Mouse (Mus musculus): ENCODE results near the gene Pbx1. TPM values are rescaled to one million over a fixed set of nuclear protein-coding genes. Genes with fewer than 3 reads are reported as not detected.

The Pbx1 gene
- total and polyA plus RNA-seq, 3 experiments = 0.10 TPM; not detected in 2

DNA sequence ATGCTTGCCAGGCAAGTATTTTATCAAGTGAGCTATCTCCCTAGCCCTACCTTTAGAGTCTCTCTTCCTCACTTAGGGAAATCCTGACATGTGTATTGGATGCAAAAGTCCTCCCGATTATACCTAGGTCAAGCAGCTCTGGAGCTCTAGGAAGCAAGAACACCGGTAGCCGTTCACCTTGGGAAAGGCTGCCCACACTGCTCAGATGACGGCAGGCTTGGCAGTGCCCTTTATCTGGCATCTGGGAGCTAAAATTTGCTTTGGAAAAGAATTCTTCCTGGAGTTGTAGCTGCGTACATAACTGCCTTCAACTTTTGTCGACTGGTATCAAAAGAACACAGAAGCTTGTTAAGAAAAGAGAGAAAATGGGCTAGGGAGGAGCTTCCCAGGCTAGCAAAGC, 37.5 kb downstream of the Pbx1 start:
- H3K36me3 ChIP-seq (ENCODE audit: control insufficient read depth in 1 of 2, insufficient read depth in 2 of 2, low read length in 2 of 2) = no peaks in the 10 kb centered on the region
- H3K27ac ChIP-seq (ENCODE audit: control insufficient read depth, low read depth, low read length) = no peak overlapping the region
- TF ChIP-seq USF1 (IDR thresholded peaks at IDR 0.05; ENCODE audit: low read depth, low read length) (no peak), JUND (IDR thresholded peaks at IDR 0.05; ENCODE audit: low read depth, low read length) (no peak), POLR2A (IDR thresholded peaks at IDR 0.05; ENCODE audit: control insufficient read depth in 1 of 2, insufficient read depth in 1 of 2, low read depth in 1 of 2, low read length in 2 of 2, poor library complexity in 1 of 2) (no peak), NRF1 (IDR thresholded peaks at IDR 0.05; ENCODE audit: insufficient read depth, low read depth, low read length, poor library complexity, severe bottlenecking) (no peak), GABPA (IDR thresholded peaks at IDR 0.05; ENCODE audit: low read depth, low read length) (no peak), ZNF384 (IDR thresholded peaks at IDR 0.05; ENCODE audit: low read depth, low read length) (no peak), ELF1 (IDR thresholded peaks at IDR 0.05; ENCODE audit: low read depth, low read length) (no peak), RAD21 (IDR thresholded peaks at IDR 0.05; ENCODE audit: low read depth, low read length) (no peak), MAFK (IDR thresholded peaks at IDR 0.05; ENCODE audit: borderline replicate concordance, low read depth, low read length) (no peak), E2F4 (IDR thresholded peaks at IDR 0.05; ENCODE audit: borderline replicate concordance, low read depth, low read length) (no peak), MAZ (IDR thresholded peaks at IDR 0.05; ENCODE audit: low read depth, low read length) (no peak), MAX (IDR thresholded peaks at IDR 0.05; ENCODE audit: low read length) (no peak), ZKSCAN1 (IDR thresholded peaks at IDR 0.05; ENCODE audit: low read depth, low read length) (no peak)

GRCm38 (mm10) chr1:168393456-168393855, 38.6 kb downstream of the Pbx1 start:
- Histone ChIP-seq H3K36me3 (ENCODE audit: control insufficient read depth in 1 of 2, insufficient read depth in 2 of 2, low read length in 2 of 2) (no peaks in the 10 kb centered on the region), H3K27ac (ENCODE audit: control insufficient read depth, low read depth, low read length) (no peak overlapping the region), H3K4me1 (ENCODE audit: control insufficient read depth in 1 of 2, insufficient read depth in 2 of 2, low read length in 2 of 2) (no peaks in the 10 kb centered on the region), H3K9ac (ENCODE audit: control insufficient read depth, low read depth, low read length, poor library complexity, severe bottlenecking) (no peak overlapping the region), H3K9me3 (replicated peaks; ENCODE audit: insufficient read depth, low read length) (no peaks in the 10 kb centered on the region), H3K79me2 (ENCODE audit: control insufficient read depth, insufficient read depth, low read length, poor library complexity) (no peaks in the 10 kb centered on the region), H3K4me3 (ENCODE audit: control insufficient read depth in 1 of 2, insufficient read depth in 1 of 2, low read depth in 2 of 2, low read length in 2 of 2) (no peak overlapping the region), H3K27me3 (ENCODE audit: control insufficient read depth in 1 of 2, insufficient read depth in 2 of 2, low read length in 2 of 2) (no peaks in the 10 kb centered on the region)
- DNase-seq (ENCODE audit: low read depth, low spot score) = no peak
- TF ChIP-seq POLR2AphosphoS5 (IDR thresholded peaks at IDR 0.05; ENCODE audit: borderline replicate concordance, low read depth, low read length) = no peak

More for the DNA sequence above, 37.5 kb downstream of the Pbx1 start:
- no peaks in the 10 kb centered on the region for H3K4me1 ChIP-seq (ENCODE audit: control insufficient read depth in 1 of 2, insufficient read depth in 2 of 2, low read length in 2 of 2)
- DNase-seq (ENCODE audit: low read depth, low spot score) = no peak
- no peaks in the 10 kb centered on the region for H3K27me3 ChIP-seq (ENCODE audit: control insufficient read depth in 1 of 2, insufficient read depth in 2 of 2, low read length in 2 of 2)
- H3K79me2 ChIP-seq (ENCODE audit: control insufficient read depth, insufficient read depth, low read length, poor library complexity) = no peaks in the 10 kb centered on the region
- H3K9me3 ChIP-seq (replicated peaks; ENCODE audit: insufficient read depth, low read length) = no peaks in the 10 kb centered on the region
- H3K9ac ChIP-seq (ENCODE audit: control insufficient read depth, low read depth, low read length, poor library complexity, severe bottlenecking) = no peak overlapping the region
- H3K4me3 ChIP-seq (ENCODE audit: control insufficient read depth in 1 of 2, insufficient read depth in 1 of 2, low read depth in 2 of 2, low read length in 2 of 2) = no peak overlapping the region

DNA sequence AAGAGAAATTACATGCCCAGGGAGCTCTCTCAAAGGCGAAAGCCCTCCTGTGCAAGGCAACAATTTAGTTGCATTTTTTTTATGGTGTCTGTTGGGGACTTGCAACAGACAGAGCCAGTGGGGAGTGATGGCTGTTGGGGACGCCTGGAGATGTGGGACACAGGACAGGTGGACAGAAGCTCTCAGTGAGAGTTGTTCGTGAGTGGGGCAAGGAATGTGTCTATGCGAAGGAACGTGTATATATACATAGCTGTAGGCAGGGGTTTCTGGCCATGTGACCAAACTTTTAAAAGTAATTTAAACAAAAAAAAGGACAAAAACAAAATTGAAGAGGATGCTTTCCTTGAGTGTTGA, 39.6 kb downstream of the Pbx1 start:
- no peak for TF ChIP-seq SMC3 (IDR thresholded peaks at IDR 0.05; ENCODE audit: low read depth, low read length)
- TF ChIP-seq BHLHE40 (IDR thresholded peaks at IDR 0.05; ENCODE audit: borderline replicate concordance, low read depth, low read length) = no peak
- no peak for TF ChIP-seq ELF1 (IDR thresholded peaks at IDR 0.05; ENCODE audit: low read depth, low read length)
- TF ChIP-seq SIN3A (IDR thresholded peaks at IDR 0.05; ENCODE audit: low read length) = no peak
- TF ChIP-seq UBTF (IDR thresholded peaks at IDR 0.05; ENCODE audit: borderline replicate concordance, insufficient read depth, low read depth, low read length) = no peak
- TF ChIP-seq RCOR1 (IDR thresholded peaks at IDR 0.05; ENCODE audit: low read depth, low read length) = no peak
- TF ChIP-seq CTCF (IDR thresholded peaks at IDR 0.05 in 2 of 3, conservative IDR thresholded peaks at IDR 0.05 in 1 of 3; ENCODE audit: control insufficient read depth in 1 of 3, insufficient read depth in 1 of 3, low read depth in 2 of 3, low read length in 3 of 3, poor library complexity in 1 of 3, severe bottlenecking in 1 of 3) = no peak
- TF ChIP-seq GABPA (IDR thresholded peaks at IDR 0.05; ENCODE audit: low read depth, low read length) = no peak
- TF ChIP-seq E2F4 (IDR thresholded peaks at IDR 0.05; ENCODE audit: borderline replicate concordance, low read depth, low read length) = no peak
- TF ChIP-seq NELFE (IDR thresholded peaks at IDR 0.05; ENCODE audit: low read depth, low read length) = no peak
- TF ChIP-seq POLR2A (IDR thresholded peaks at IDR 0.05; ENCODE audit: control insufficient read depth in 1 of 2, insufficient read depth in 1 of 2, low read depth in 1 of 2, low read length in 2 of 2, poor library complexity in 1 of 2) = no peak
- no peak for TF ChIP-seq HCFC1 (IDR thresholded peaks at IDR 0.05; ENCODE audit: low read depth, low read length)
- H3K4me1 ChIP-seq (ENCODE audit: control insufficient read depth in 1 of 2, insufficient read depth in 2 of 2, low read length in 2 of 2) = no peaks in the 10 kb centered on the region
- no peaks in the 10 kb centered on the region for H3K79me2 ChIP-seq (ENCODE audit: control insufficient read depth, insufficient read depth, low read length, poor library complexity)
- H3K9ac ChIP-seq (ENCODE audit: control insufficient read depth, low read depth, low read length, poor library complexity, severe bottlenecking) = no peak overlapping the region
- H3K27ac ChIP-seq (ENCODE audit: control insufficient read depth, low read depth, low read length) = no peak overlapping the region
- no peaks in the 10 kb centered on the region for H3K27me3 ChIP-seq (ENCODE audit: control insufficient read depth in 1 of 2, insufficient read depth in 2 of 2, low read length in 2 of 2)
- H3K9me3 ChIP-seq (replicated peaks; ENCODE audit: insufficient read depth, low read length) = no peaks in the 10 kb centered on the region
- DNase-seq (ENCODE audit: low read depth, low spot score) = no peak
- H3K36me3 ChIP-seq (ENCODE audit: control insufficient read depth in 1 of 2, insufficient read depth in 2 of 2, low read length in 2 of 2) = no peaks in the 10 kb centered on the region
- no peak overlapping the region for H3K4me3 ChIP-seq (ENCODE audit: control insufficient read depth in 1 of 2, insufficient read depth in 1 of 2, low read depth in 2 of 2, low read length in 2 of 2)

Measured in MEL (cell line).